Mouse (Mus musculus) heart, embryonic 15.5 days (tissue): ENCODE measurements around the gene Gm17949. TPM values are rescaled to one million over a fixed set of nuclear protein-coding genes. Genes with fewer than 3 reads are reported as not detected.
A peak's percentile ranks its signal among the peaks of the same experiment; 100 is the strongest.
"Not testable (repeated sequence)": the region's sequence is repeated elsewhere in the genome, so short reads cannot be mapped to it uniquely, and the experiment has no call there.

ENCODE experiments used
- ATAC-seq: fragments of 200-750 bp; cut with Nextera tagmentation; replicated peaks from 2 replicates; pipeline ENCODE4 v1.8.0; 2017; ENCODE audit warnings: low read depth, moderate TSS enrichment; ENCODE audit not compliant: insufficient number of reproducible peaks, insufficient read depth, low FRiP score
- H3K27ac ChIP-seq: fragments of 300-500 bp; sonication (generic); 2 replicates; pipeline ENCODE4 v1.5.1; 2015; ENCODE audit warnings: mild to moderate bottlenecking, inconsistent platforms
- H3K27me3 ChIP-seq: fragments of 300-500 bp; sonication (generic); 2 replicates; pipeline ENCODE4 v1.6.1; 2015; ENCODE audit warnings: inconsistent platforms
- H3K36me3 ChIP-seq: fragments of 300-500 bp; sonication (generic); 2 replicates; pipeline ENCODE4 v1.6.1; 2015; ENCODE audit warnings: mild to moderate bottlenecking, inconsistent platforms
- H3K4me1 ChIP-seq: fragments of 300-500 bp; sonication (generic); replicated peaks from 2 replicates; pipeline ENCODE4 v1.6.1; 2015; ENCODE audit warnings: inconsistent platforms
- H3K4me2 ChIP-seq: fragments of 300-500 bp; sonication (generic); 2 replicates; pipeline ENCODE4 v1.6.1; 2015; ENCODE audit warnings: inconsistent platforms, mild to moderate bottlenecking, moderate library complexity
- H3K4me3 ChIP-seq: fragments of 300-500 bp; sonication (generic); 2 replicates; pipeline ENCODE4 v1.5.1; 2015; ENCODE audit warnings: mild to moderate bottlenecking, inconsistent platforms
- H3K9ac ChIP-seq: fragments of 300-500 bp; sonication (generic); 2 replicates; pipeline ENCODE4 v1.6.1; 2015; ENCODE audit warnings: mild to moderate bottlenecking, inconsistent platforms
- H3K9me3 ChIP-seq: fragments of 300-500 bp; sonication (generic); replicated peaks from 2 replicates; pipeline ENCODE4 v1.6.1; 2016; ENCODE audit warnings: inconsistent platforms
- WGBS: fragments of 180-500 bp; shearing (Covaris S2); methylation state at CpG from one replicate; pipeline ENCODE4 v1.1.7; 2015; ENCODE audit warnings: mixed read lengths; 5-methylcytosine and 5-hydroxymethylcytosine counted together
- polyA plus RNA-seq: library from polyadenylated mRNA; unstranded; fragments of >200 nt; fragmentation: Nextera tagmentation; extraction: Ambion mirVana; gene quantifications from 2 replicates; pipeline ENCODE4 v1.2.1, GENCODE M21; 2015

The Gm17949 gene
- polyA plus RNA-seq, 1 experiment from 2014 or later, result 0.48 TPM

GRCm38 (mm10) chr17:57020960-57021359 lies 9.7 kb downstream of the Gm17949 start:
- Histone ChIP-seq H3K4me3 (no peak overlapping the region), H3K9me3 (no peaks in the 10 kb centered on the region), H3K4me2 (no peak overlapping the region), H3K27me3 (no peaks in the 10 kb centered on the region), H3K4me1 (no peaks in the 10 kb centered on the region), H3K9ac (no peak overlapping the region), H3K27ac (no peak overlapping the region), H3K36me3 (peaks cover 48% of the 10 kb centered on the region)
- WGBS, result 82% methylated on average over 5 of the region's 5 CpGs
- no peak for ATAC-seq

GRCm38 (mm10) chr17:57027471-57027870 lies 16.2 kb downstream of the Gm17949 start:
- H3K36me3 ChIP-seq, result peaks cover 58% of the 10 kb centered on the region
- H3K4me1 ChIP-seq, result peaks cover 16% of the 10 kb centered on the region
- H3K9ac ChIP-seq, result no peak overlapping the region
- no peak overlapping the region for H3K4me2 ChIP-seq
- no peaks in the 10 kb centered on the region for H3K9me3 ChIP-seq
- H3K4me3 ChIP-seq, result no peak overlapping the region
- no peak for ATAC-seq
- 85% methylated on average over 4 of the region's 4 CpGs for WGBS
- no peaks in the 10 kb centered on the region for H3K27me3 ChIP-seq
- H3K27ac ChIP-seq, result no peak overlapping the region

- H3K27ac ChIP-seq, result peak overlapping the region; percentile 96; the same call in 1 of the 2 replicates
These were observed 18.4 kb downstream of the Gm17949 start for GRCm38 (mm10) chr17:57029691-57030090.

GRCm38 (mm10) chr17:57030931-57031660 lies 19.8 kb downstream of the Gm17949 start, which contains the start of gene Khsrp:
Gene Khsrp (minus strand): TSS chr17:57031522.
- under 1% methylated on average over 72 of the region's 99 CpGs for WGBS
- H3K27ac ChIP-seq, result peak within 1 kb of the TSS; percentile 96
- H3K4me1 ChIP-seq, result peaks cover 17% of the 10 kb centered on the region
- no peak for ATAC-seq
- H3K27me3 ChIP-seq, result no peaks in the 10 kb centered on the region
- H3K4me2 ChIP-seq, result peak within 1 kb of the TSS; percentile 75
- H3K9me3 ChIP-seq, result no peaks in the 10 kb centered on the region
- H3K36me3 ChIP-seq, result peaks cover 22% of the 10 kb centered on the region
- peak within 1 kb of the TSS; percentile 97 for H3K4me3 ChIP-seq
- peak within 1 kb of the TSS; percentile 100 for H3K9ac ChIP-seq

More at GRCm38 (mm10) chr17:57029691-57030090, 18.4 kb downstream of the Gm17949 start:
- no peak for ATAC-seq
- H3K4me1 ChIP-seq, result peaks cover 17% of the 10 kb centered on the region
- peak overlapping the region; percentile 75 for H3K4me2 ChIP-seq
- 20% methylated on average over 8 of the region's 8 CpGs for WGBS
- peak overlapping the region; percentile 100 for H3K9ac ChIP-seq
- H3K36me3 ChIP-seq, result peaks cover 36% of the 10 kb centered on the region
- H3K27me3 ChIP-seq, result no peaks in the 10 kb centered on the region
- H3K9me3 ChIP-seq, result no peaks in the 10 kb centered on the region
- peak overlapping the region; percentile 97 for H3K4me3 ChIP-seq

- Histone ChIP-seq H3K4me1 (peaks cover 17% of the 10 kb centered on the region), H3K36me3 (peaks cover 14% of the 10 kb centered on the region), H3K9me3 (no peaks in the 10 kb centered on the region), H3K27ac (peak overlapping the region; percentile 88), H3K4me3 (peak overlapping the region; percentile 97), H3K4me2 (peak overlapping the region; percentile 73), H3K9ac (peak overlapping the region; percentile 53), H3K27me3 (0 out of 2 replicates have a peak, but pooled peaks cover 2% of the 10 kb centered on the region)
- WGBS, result under 1% methylated on average over 38 of the region's 38 CpGs
- ATAC-seq, result peak; percentile 95
These were observed 20.6 kb downstream of the Gm17949 start for GRCm38 (mm10) chr17:57031661-57032420.

GRCm38 (mm10) chr17:57032854-57033253 lies 21.6 kb downstream of the Gm17949 start:
- Histone ChIP-seq H3K27me3 (peaks cover 6% of the 10 kb centered on the region; the same call in 1 of the 2 replicates), H3K4me2 (peak overlapping the region; percentile 73; the same call in 1 of the 2 replicates), H3K9me3 (no peaks in the 10 kb centered on the region), H3K27ac (peak overlapping the region; percentile 88; the same call in 1 of the 2 replicates), H3K4me3 (peak overlapping the region; percentile 45; the same call in 1 of the 2 replicates), H3K36me3 (peaks cover 4% of the 10 kb centered on the region; the same call in 1 of the 2 replicates), H3K9ac (no peak overlapping the region), H3K4me1 (peaks cover 17% of the 10 kb centered on the region)
- WGBS, result 88% methylated on average over 4 of the region's 4 CpGs
- ATAC-seq, result no peak

GRCm38 (mm10) chr17:57038978-57039377 lies 27.7 kb downstream of the Gm17949 start:
- ATAC-seq, result no peak
- Histone ChIP-seq H3K4me3 (no peak overlapping the region), H3K4me2 (no peak overlapping the region), H3K36me3 (no peaks in the 10 kb centered on the region), H3K4me1 (0 out of 2 replicates have a peak, but pooled peaks cover 11% of the 10 kb centered on the region), H3K9me3 (no peaks in the 10 kb centered on the region), H3K9ac (no peak overlapping the region), H3K27me3 (peaks cover 20% of the 10 kb centered on the region), H3K27ac (no peak overlapping the region)
- 40% methylated on average over 8 of the region's 8 CpGs for WGBS

GRCm38 (mm10) chr17:57041554-57041953 lies 30.3 kb downstream of the Gm17949 start, which contains the start of gene Slc25a41:
Gene Slc25a41 (minus strand): TSS chr17:57041654.
- no peak for ATAC-seq
- H3K4me3 ChIP-seq, result no peak within 1 kb of the TSS
- no peak within 1 kb of the TSS for H3K27ac ChIP-seq
- H3K9ac ChIP-seq, result no peak within 1 kb of the TSS
- 64% methylated on average over 8 of the region's 8 CpGs for WGBS
- 0 out of 2 replicates have a peak, but pooled peaks cover 11% of the 10 kb centered on the region for H3K4me1 ChIP-seq
- H3K36me3 ChIP-seq, result peaks cover 4% of the 10 kb centered on the region; the same call in 1 of the 2 replicates
- no peak within 1 kb of the TSS for H3K4me2 ChIP-seq
- no peaks in the 10 kb centered on the region for H3K9me3 ChIP-seq
- H3K27me3 ChIP-seq, result peaks cover 20% of the 10 kb centered on the region

- 46% methylated on average over 5 of the region's 5 CpGs for WGBS
- H3K36me3 ChIP-seq, result peaks cover 19% of the 10 kb centered on the region
These were observed 36.1 kb downstream of the Gm17949 start for GRCm38 (mm10) chr17:57047406-57047805.

GRCm38 (mm10) chr17:57048816-57049215 lies 37.5 kb downstream of the Gm17949 start:
- 89% methylated on average over 3 of the region's 3 CpGs for WGBS
- no peak for ATAC-seq
- Histone ChIP-seq H3K4me3 (no peak overlapping the region), H3K27me3 (no peaks in the 10 kb centered on the region), H3K4me1 (no peaks in the 10 kb centered on the region), H3K9me3 (no peaks in the 10 kb centered on the region), H3K36me3 (peaks cover 31% of the 10 kb centered on the region), H3K9ac (no peak overlapping the region), H3K27ac (no peak overlapping the region), H3K4me2 (no peak overlapping the region)

More at GRCm38 (mm10) chr17:57047406-57047805, 36.1 kb downstream of the Gm17949 start:
- Histone ChIP-seq H3K27ac (no peak overlapping the region), H3K4me2 (no peak overlapping the region), H3K9me3 (no peaks in the 10 kb centered on the region), H3K9ac (no peak overlapping the region), H3K4me3 (no peak overlapping the region), H3K4me1 (0 out of 2 replicates have a peak, but pooled peaks cover 6% of the 10 kb centered on the region), H3K27me3 (no peaks in the 10 kb centered on the region)
- ATAC-seq, result 0 out of 2 replicates have a peak, but pooled peaks have one; percentile 32

GRCm38 (mm10) chr17:57051679-57052078 lies 40.4 kb downstream of the Gm17949 start:
- H3K9ac ChIP-seq, H3K4me2 ChIP-seq, H3K4me1 ChIP-seq, H3K27ac ChIP-seq, H3K27me3 ChIP-seq, H3K4me3 ChIP-seq, H3K9me3 ChIP-seq, ATAC-seq: not testable (repeated sequence)
- H3K36me3 ChIP-seq, result peaks cover 49% of the 10 kb centered on the region
- WGBS, result 90% methylated on average over 4 of the region's 4 CpGs
